Mouse (Mus musculus) myocyte (in vitro differentiated cells): Measurements from ENCODE around the gene Eif2ak1.

Experiments
- CEBPB ChIP-seq: IDR thresholded peaks from 2 replicates; pipeline ENCODE4 v1.6.1; 2011; ENCODE audit warnings: mild to moderate bottlenecking, moderate library complexity; ENCODE audit not compliant: poor library complexity, insufficient read depth, severe bottlenecking
- MAX ChIP-seq: IDR thresholded peaks from one replicate; pipeline ENCODE4 v1.6.1; 2011; ENCODE audit warnings: low read depth, mild to moderate bottlenecking, control low read depth
- POLR2A ChIP-seq: IDR thresholded peaks from one replicate; pipeline ENCODE4 v1.6.1; 2011; ENCODE audit warnings: low read depth, mild to moderate bottlenecking, control low read depth, moderate library complexity; ENCODE audit not compliant: insufficient read length
- POLR2AphosphoS2 ChIP-seq: IDR thresholded peaks from one replicate; pipeline ENCODE4 v1.6.1; 2011; ENCODE audit warnings: low read depth, control low read depth; ENCODE audit not compliant: insufficient read length
- TCF12 ChIP-seq: IDR thresholded peaks from one replicate; pipeline ENCODE4 v1.6.1; 2011; ENCODE audit warnings: mild to moderate bottlenecking, control low read depth; ENCODE audit not compliant: poor library complexity, insufficient read depth, severe bottlenecking
- USF1 ChIP-seq: IDR thresholded peaks from one replicate; pipeline ENCODE4 v1.6.1; 2011; ENCODE audit warnings: low read depth, mild to moderate bottlenecking, control low read depth, moderate library complexity

- TF ChIP-seq MAX (no peak), POLR2A (no peak), POLR2AphosphoS2 (no peak), TCF12 (no peak), CEBPB (no peak), USF1 (no peak)
These were observed 10.3 kb upstream of the Eif2ak1 start for GRCm38 (mm10) chr5:143807268-143807667.
